Mouse (Mus musculus) c-Kit-positive CD71-positive TER-119-negative erythroid progenitor cells, embryonic 14.5 days (primary cell): ENCODE measurements at regions not wholly inside any gene's neighbourhood (a gene's known extent, or its start where the extent isn't known, plus 50 kb on each side); places are given as distances from the start of the nearest gene placed in this dataset.

ENCODE experiments used
- DNase-seq: peaks from one replicate; pipeline ENCODE4 v3.0.0-alpha.2; 2013; ENCODE audit warnings: low read depth

DNA sequence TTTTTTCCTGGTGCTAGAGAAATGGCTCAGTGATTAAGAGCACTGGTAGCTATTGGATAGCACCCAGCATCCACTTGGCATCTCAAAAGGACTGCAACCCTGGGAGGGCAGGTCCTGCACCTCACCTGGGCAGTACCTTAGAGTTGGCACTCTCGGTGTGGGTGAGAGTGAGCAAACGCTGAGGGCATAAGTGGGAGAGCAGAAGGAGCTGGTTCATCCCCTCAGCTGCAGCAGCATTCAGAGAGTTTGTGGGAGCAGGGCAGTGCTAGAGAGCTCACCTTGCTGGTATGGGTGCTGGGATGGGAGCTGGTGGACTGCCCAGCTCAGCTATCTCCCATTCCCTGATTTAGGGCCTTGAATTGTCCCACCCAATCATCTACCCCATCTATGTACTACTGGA, 227.1 kb upstream of the Zic4 start:
- no peak for DNase-seq

DNA sequence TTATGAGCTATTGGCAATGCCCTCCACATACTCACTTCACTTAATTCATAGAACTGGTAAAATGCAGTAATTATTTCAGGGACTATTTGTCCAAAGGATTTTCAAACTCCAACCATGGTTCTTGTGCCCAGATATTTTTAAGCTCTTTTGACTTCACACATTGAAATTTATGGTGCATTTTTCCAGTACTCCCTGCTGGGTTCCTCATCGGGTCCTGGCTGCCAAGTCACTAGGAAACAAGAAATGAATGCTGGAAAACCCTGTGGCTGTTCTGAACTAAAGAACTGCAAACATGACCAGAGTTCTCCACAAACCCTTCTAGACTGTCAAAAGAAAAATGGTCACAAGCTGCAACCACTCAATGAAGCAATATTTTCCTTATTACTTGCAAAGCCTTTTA, 221.6 kb upstream of the Zic4 start:
- no peak for DNase-seq

DNA sequence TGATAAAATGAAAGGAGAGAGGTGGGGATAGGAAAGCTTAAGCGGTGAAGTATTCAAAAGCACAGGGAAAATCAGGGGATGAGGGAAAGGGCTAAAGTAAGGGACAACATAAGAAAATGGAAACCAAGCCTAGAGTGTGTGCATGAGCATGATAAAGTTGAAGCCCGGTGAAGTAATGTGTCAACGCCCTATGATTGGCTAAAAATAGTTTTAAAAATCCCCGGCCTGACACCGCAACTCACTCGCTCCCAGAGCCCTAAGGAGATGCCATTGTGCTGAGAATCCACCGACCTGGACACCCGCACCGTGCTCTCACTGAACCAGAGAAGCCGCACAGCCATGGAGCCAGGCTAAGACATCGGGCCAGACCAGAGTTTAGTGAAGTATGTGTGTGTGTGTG, 210.3 kb upstream of the Zic4 start:
- DNase-seq, result no peak

DNA sequence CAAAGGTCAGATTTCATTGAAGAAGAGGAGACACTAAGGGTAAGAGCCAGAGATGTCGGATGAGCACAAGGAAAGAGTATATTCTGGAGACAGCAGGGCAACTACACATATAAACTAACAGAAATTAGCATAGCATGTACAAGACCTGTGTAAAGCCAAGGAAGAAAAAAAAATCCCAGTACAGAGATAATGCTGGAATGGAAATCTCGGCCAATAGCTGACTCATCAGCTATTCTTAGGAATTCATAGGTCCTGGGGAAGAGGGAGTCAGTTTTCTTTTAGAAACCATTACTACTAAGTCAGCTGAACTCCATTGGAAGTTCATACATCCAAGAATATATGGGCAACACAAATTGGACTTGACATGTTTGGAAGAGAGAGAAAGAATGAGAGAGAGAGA, 202.9 kb upstream of the Zic4 start:
- no peak for DNase-seq

DNA sequence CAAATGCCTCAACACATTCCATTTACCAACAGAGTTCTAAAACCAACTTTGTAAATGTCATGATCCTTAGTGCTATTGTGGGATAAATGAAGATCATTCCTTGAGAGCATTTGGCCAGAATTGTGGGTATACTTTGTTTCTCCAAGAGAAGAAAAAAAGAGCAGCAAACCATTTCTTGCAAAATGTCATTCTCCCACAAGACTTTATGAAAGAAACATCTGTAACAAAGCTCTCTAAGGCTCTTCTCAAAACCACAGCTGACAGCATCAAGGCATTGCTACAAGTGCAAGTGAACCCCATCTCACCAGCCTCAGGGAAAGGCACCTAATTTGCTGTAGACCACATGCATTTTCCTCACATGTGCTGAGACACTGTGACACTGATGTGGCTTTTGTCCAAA, 194.3 kb upstream of the Zic4 start:
- no peak for DNase-seq

DNA sequence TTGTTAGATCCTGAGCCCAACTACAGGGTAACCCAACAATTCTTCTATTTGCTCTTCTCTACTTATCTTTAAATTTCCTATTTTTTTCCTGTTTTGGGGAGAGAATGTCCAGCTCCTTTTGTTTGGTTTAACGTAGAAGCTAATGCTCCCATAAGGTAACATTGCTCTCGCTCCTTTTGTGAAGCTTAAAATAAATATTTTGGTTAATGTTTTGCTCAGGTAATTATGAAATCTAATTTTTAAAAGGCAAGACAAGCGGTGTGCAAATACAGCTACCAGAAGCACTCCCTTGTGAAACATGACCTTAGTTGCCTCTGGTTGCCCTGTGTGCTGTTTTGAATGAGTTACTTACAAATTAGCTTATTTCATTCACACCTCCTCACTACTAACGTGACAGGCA, 169.0 kb upstream of the Zic4 start:
- no peak for DNase-seq

DNA sequence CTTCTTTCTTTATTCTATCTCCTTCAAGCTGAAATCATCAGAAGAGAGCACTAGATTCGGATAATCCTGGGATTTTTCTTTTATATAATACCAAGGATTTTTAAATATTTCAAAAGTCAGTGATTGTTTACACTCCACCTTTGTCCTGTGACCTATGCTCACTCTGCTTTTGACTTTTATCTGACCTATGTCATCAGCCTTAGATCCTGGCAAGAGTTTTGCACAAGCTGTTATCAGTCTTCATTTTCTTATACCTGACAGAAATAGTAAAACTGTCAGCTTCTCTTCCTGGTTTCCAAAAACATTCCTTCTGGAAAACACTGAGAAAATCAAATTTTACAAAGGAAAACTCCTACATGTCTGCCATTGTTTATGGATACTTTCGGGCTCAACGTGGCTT, 168.3 kb upstream of the Zic4 start:
- no peak for DNase-seq

DNA sequence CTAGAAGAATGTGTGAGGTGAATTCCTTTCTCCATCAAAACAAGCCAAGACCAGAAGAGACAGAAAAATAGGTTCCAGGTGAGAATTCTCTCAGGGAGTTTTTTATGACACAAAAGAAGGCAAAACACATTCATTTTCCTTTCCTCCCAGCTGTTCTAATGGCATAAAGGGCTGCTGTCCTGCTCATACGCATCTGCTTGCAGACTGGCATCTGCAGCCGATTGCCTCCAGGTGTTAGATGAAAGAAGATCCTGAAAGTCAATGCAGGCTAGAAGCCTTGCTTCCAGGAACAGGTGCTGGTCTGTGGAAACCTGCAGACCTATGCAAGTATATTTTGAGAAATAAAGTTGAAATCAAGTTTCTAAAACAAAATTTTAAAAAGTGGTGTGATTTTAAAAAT, 154.9 kb upstream of the Zic4 start:
- no peak for DNase-seq

DNA sequence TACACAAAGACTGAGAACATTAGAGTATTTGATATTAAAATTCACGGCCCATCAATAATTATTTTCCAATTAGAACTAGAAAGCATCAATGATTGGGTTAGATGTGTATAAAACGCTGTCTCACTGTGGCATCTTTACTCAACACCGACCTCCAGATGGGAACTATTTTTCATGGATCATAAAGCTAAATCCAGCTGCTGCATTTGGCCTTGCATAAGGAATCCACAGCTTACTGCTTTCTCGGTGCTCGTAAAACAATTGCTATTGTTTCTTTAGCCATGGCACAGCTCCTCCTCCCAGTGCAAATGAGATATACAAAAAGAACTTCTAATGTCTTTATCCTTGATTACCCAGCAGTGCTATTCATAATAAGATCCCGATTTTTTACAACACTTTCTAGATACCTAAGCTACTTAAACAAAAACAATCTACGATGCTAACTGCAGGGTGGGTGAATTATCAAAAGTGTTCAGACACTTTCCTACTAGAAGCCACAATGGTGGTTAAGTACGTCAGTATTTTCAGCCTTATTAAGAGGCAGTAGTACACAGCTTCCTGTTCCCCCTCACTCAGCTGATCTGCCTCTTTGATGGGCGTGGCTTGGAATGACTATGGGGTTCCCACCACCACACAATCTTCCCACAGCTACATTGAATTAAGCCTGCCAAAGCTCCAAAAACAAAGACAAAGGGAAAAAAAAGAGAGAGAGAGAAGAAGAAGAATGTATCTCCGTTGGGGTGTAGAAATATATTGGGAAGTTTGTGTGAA, 134.4 kb upstream of the Zic4 start:
- no peak for DNase-seq

DNA sequence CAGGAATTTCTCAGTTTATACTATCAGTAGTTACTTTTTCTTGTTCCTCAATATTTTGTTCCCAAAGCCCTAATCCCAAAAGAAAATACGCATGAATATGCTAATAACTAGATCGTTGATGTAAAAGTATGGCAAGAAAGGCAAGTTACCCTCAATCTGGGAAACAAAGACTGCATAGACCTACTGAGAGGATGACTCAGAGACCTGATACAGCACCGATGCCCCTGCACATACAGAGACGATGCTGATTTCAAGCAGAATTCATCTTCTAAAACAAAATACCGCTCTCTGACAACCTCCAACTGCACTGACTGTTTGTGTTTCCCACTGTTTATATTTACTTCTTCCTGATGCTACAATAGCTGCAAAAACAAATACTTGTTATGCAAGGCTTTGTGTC, 133.7 kb upstream of the Zic4 start:
- no peak for DNase-seq

DNA sequence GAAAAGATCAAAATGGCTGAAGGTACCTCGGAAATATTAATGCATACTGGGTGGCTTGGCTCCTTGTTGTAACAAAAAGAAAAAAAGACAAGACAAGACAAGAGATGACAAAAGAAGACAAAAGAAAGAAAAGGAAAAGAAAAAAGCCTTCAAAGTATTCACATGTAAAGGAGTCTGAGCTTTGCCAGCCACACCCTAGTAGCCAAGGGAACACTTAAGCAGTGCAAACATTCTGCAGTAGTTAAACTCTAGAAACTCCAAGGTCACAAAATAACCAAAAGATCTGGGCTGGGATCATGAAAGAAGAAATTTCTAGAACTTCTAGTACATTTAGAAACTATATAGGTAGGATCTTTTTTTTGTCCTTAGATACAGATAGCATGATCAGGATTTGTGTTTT, 108.3 kb upstream of the Zic4 start:
- no peak for DNase-seq

DNA sequence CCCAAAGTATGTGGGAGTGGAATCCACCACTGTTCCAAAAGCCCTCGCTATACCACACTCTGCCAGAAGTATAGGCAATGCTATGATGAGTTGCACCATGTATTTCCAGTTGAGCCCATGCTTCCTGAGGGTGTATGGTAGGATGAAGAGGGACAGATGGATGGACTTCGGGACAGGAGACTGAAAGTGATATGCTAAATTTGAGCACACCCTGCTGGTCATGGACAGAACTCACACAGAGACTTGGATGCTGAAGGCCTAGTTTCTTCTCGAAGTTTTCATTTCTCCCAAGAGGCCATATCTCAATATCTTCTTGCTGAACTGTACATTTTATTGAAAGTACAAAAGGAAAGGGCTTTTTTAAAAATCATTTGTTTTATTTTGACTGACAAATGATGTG, 70.9 kb upstream of the Zic4 start:
- DNase-seq, result no peak
